Comparison of ENCODE assay signal across 27 mouse cellular contexts in genomic region chr8:115207480-115207879, GRCm38 (mm10).
DNase-seq lines count a peak whose midpoint lies in the region; ATAC-seq and TF ChIP-seq lines count a peak whose summit lies in the region.
"Had no signal": no experiment of that assay in that cellular context is flagged by ENCODE, and none has a peak within 500 bp of the region (broad histone marks: within the 10 kb centered on the region; RNA-seq: fewer than 3 reads in every experiment).

No protein-coding gene starts in this region.

- H3K27me3 ChIP-seq in kidney, embryonic 14.5 days (ENCODE audit: control insufficient read depth, insufficient read depth, low read length) = no peaks in the 10 kb centered on the region
- no peaks in the 10 kb centered on the region for H3K27me3 ChIP-seq in kidney, postnatal 0 days (ENCODE audit: insufficient read depth, low read length)
- H3K27me3 ChIP-seq in midbrain, embryonic 10.5 days (ENCODE audit: low read depth, poor library complexity, severe bottlenecking) = peaks cover 33% of the 10 kb centered on the region
- no peaks in the 10 kb centered on the region for H3K27me3 ChIP-seq in midbrain, postnatal 0 days (ENCODE audit: insufficient read depth, low read length)
- peaks cover 28% of the 10 kb centered on the region; the same call in 1 of the 2 replicates for H3K27me3 ChIP-seq in neural tube, embryonic 15.5 days (replicated peaks)
- H3K27me3 ChIP-seq: Patski had no signal

- H3K27ac ChIP-seq in kidney, embryonic 14.5 days (ENCODE audit: low read depth, low read length) = no peak overlapping the region
- no peak overlapping the region for H3K27ac ChIP-seq in kidney, postnatal 0 days
- 0 out of 2 replicates have a peak overlapping the region, but pooled peaks have one; percentile 17 for H3K27ac ChIP-seq in midbrain, embryonic 10.5 days (replicated peaks)
- H3K27ac ChIP-seq in midbrain, postnatal 0 days (ENCODE audit: low read depth, low read length) = no peak overlapping the region
- no peak overlapping the region for H3K27ac ChIP-seq in neural tube, embryonic 15.5 days (replicated peaks)
- H3K27ac ChIP-seq: forebrain, embryonic 10.5 days; forebrain, embryonic 13.5 days; heart, adult 2 months; hindbrain, embryonic 10.5 days; hindbrain, embryonic 13.5 days had no signal

- DNase-seq in kidney, postnatal 4 days = no peak
- DNase-seq in kidney, postnatal 0 days (ENCODE audit: low spot score) = peak; percentile 32
- no peak for DNase-seq in kidney, adult 11 months
- no peak for DNase-seq in midbrain, embryonic 10.5 days (ENCODE audit: low spot score)
- no peak for DNase-seq in midbrain, postnatal 0 days (ENCODE audit: low spot score)
- peak; percentile 25 for DNase-seq in neural tube, embryonic 10.5 days (ENCODE audit: extremely low spot score, low spot score)
- DNase-seq: adrenal gland, postnatal 10 days; adrenal gland, postnatal 36 days; B cell, adult 2 months; cerebellum, adult 18-20 months; cerebellum, adult 9-10 months; cerebellum, postnatal 14 days; gastrocnemius, postnatal 10 days; gastrocnemius, postnatal 36 days; heart, adult 2 months; heart, postnatal 10 days; heart, postnatal 36 days had no signal

- TF ChIP-seq CTCF in kidney, postnatal 0 days (IDR thresholded peaks at IDR 0.05; ENCODE audit: low read depth) = no peak
- no peak for TF ChIP-seq CTCF in midbrain, postnatal 0 days (IDR thresholded peaks at IDR 0.05)

- no peaks in the 10 kb centered on the region for H3K9me3 ChIP-seq in kidney, embryonic 14.5 days (ENCODE audit: control insufficient read depth, low read length)
- H3K9me3 ChIP-seq in kidney, postnatal 0 days (replicated peaks; ENCODE audit: low read length) = no peaks in the 10 kb centered on the region
- no peaks in the 10 kb centered on the region for H3K9me3 ChIP-seq in midbrain, embryonic 10.5 days (replicated peaks)
- H3K9me3 ChIP-seq in midbrain, postnatal 0 days (ENCODE audit: low read length) = no peaks in the 10 kb centered on the region
- no peaks in the 10 kb centered on the region for H3K9me3 ChIP-seq in neural tube, embryonic 15.5 days (replicated peaks)
- H3K9me3 ChIP-seq: forebrain, embryonic 10.5 days; forebrain, embryonic 13.5 days; hindbrain, embryonic 10.5 days; hindbrain, embryonic 13.5 days had no signal

- peak; percentile 48; the same call in 1 of the 2 replicates for ATAC-seq in kidney, embryonic 14.5 days (ENCODE audit: low FRiP score, low TSS enrichment)
- no peak for ATAC-seq in kidney, postnatal 0 days (replicated peaks; ENCODE audit: low FRiP score, low read depth)
- no peak for ATAC-seq in midbrain, postnatal 0 days (ENCODE audit: low FRiP score)
- ATAC-seq in neural tube, embryonic 15.5 days (ENCODE audit: low FRiP score) = no peak
- ATAC-seq: forebrain, embryonic 13.5 days; forebrain, embryonic 16.5 days; Patski had no signal

- WGBS in kidney, embryonic 14.5 days = 50% methylated on average over 11 of the region's 11 CpGs
- WGBS in kidney, postnatal 0 days = 52% methylated on average over 11 of the region's 11 CpGs
- 85% methylated on average over 11 of the region's 11 CpGs for WGBS in midbrain, embryonic 10.5 days
- WGBS in midbrain, postnatal 0 days = 89% methylated on average over 11 of the region's 11 CpGs
- 82% methylated on average over 11 of the region's 11 CpGs for WGBS in neural tube, embryonic 15.5 days

- H3K4me3 ChIP-seq in kidney, embryonic 14.5 days (ENCODE audit: low read length) = no peak overlapping the region
- H3K4me3 ChIP-seq in kidney, postnatal 0 days (replicated peaks; ENCODE audit: low read depth, low read length) = no peak overlapping the region
- H3K4me3 ChIP-seq in midbrain, embryonic 10.5 days = no peak overlapping the region
- H3K4me3 ChIP-seq in midbrain, postnatal 0 days (ENCODE audit: low read depth, low read length) = no peak overlapping the region
- no peak overlapping the region for H3K4me3 ChIP-seq in neural tube, embryonic 15.5 days (replicated peaks)
- H3K4me3 ChIP-seq: forebrain, embryonic 10.5 days; forebrain, embryonic 13.5 days; heart, adult 2 months; hindbrain, embryonic 10.5 days; hindbrain, embryonic 13.5 days had no signal

- H3K9ac ChIP-seq in kidney, embryonic 14.5 days (ENCODE audit: low read depth, low read length) = no peak overlapping the region
- H3K9ac ChIP-seq in kidney, postnatal 0 days (ENCODE audit: low read depth, low read length) = no peak overlapping the region
- no peak overlapping the region for H3K9ac ChIP-seq in midbrain, postnatal 0 days (replicated peaks; ENCODE audit: low read length, poor library complexity, severe bottlenecking)
- H3K9ac ChIP-seq in neural tube, embryonic 15.5 days (replicated peaks) = no peak overlapping the region
- H3K9ac ChIP-seq: forebrain, embryonic 13.5 days; hindbrain, embryonic 13.5 days had no signal

- H3K4me1 ChIP-seq in kidney, embryonic 14.5 days (ENCODE audit: control insufficient read depth, insufficient read depth, low read length) = peaks cover 9% of the 10 kb centered on the region
- no peaks in the 10 kb centered on the region for H3K4me1 ChIP-seq in kidney, postnatal 0 days (replicated peaks; ENCODE audit: insufficient read depth, low read length)
- peaks cover 21% of the 10 kb centered on the region for H3K4me1 ChIP-seq in midbrain, embryonic 10.5 days
- H3K4me1 ChIP-seq in midbrain, postnatal 0 days (ENCODE audit: insufficient read depth, low read length) = no peaks in the 10 kb centered on the region
- peaks cover 13% of the 10 kb centered on the region for H3K4me1 ChIP-seq in neural tube, embryonic 15.5 days

- H3K36me3 ChIP-seq in kidney, embryonic 14.5 days (ENCODE audit: control insufficient read depth, insufficient read depth, low read length) = no peaks in the 10 kb centered on the region
- H3K36me3 ChIP-seq in kidney, postnatal 0 days (ENCODE audit: insufficient read depth, low read length) = no peaks in the 10 kb centered on the region
- H3K36me3 ChIP-seq in midbrain, embryonic 10.5 days = no peaks in the 10 kb centered on the region
- H3K36me3 ChIP-seq in midbrain, postnatal 0 days (ENCODE audit: insufficient read depth, low read length) = no peaks in the 10 kb centered on the region
- no peaks in the 10 kb centered on the region for H3K36me3 ChIP-seq in neural tube, embryonic 15.5 days
- H3K36me3 ChIP-seq: forebrain, embryonic 10.5 days; G1E; hindbrain, embryonic 10.5 days; hindbrain, embryonic 13.5 days had no signal

- H3K4me2 ChIP-seq in kidney, embryonic 14.5 days (replicated peaks; ENCODE audit: low read depth, low read length) = no peak overlapping the region
- H3K4me2 ChIP-seq in kidney, postnatal 0 days (ENCODE audit: low read length) = no peak overlapping the region
- H3K4me2 ChIP-seq in midbrain, postnatal 0 days (ENCODE audit: low read depth, low read length, poor library complexity, severe bottlenecking) = no peak overlapping the region
- H3K4me2 ChIP-seq in neural tube, embryonic 15.5 days = no peak overlapping the region
- H3K4me2 ChIP-seq: heart, embryonic 11.5 days; hindbrain, embryonic 13.5 days had no signal

Comparison
In these comparisons a context has a peak if more than half of its experiments do, and no peak if none do; other contexts are left out.
1. DNase-seq: peak in kidney, postnatal 0 days (single experiment) and neural tube, embryonic 10.5 days (single experiment); none in kidney, postnatal 4 days (0 of 2), kidney, adult 11 months (single experiment), midbrain, embryonic 10.5 days (single experiment) and midbrain, postnatal 0 days (single experiment).